In the genomic region with DNA sequence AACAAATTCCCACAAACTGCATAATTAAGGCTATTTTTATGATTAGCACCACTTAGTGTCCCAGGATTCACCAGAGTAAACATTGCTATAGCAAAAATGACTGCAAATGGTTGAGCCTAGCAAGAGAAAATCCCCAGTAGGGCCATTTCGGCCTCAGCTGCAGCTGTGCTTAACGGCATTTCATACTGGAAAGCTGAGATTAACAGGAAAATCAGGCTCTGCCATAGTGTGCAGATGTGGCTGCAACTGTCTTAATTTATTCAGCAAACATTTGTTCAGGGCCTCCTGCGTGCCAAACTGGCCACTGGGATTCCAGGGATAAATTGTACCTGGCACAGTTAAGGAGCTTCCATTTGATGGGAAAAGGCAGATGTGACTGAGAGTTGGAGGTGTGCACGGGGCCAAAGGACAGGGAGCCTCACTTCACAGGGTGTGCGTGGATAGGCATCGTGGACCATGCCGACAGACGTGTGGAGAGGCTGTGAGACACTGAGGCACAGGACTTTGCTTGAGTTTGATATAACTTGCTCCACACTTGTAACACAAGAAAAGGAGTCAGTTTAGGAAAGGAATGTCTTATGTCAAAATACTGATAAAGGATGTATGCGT, we compare ENCODE assay signal across 21 mouse cellular contexts.
DNase-seq lines count a peak whose midpoint lies in the region; ATAC-seq lines count a peak whose summit lies in the region.
"Had no signal": no experiment of that assay in that cellular context is flagged by ENCODE, and none has a peak within 500 bp of the region (broad histone marks: within the 10 kb centered on the region; RNA-seq: fewer than 3 reads in every experiment).

No protein-coding gene starts in this region.

- H3K27ac ChIP-seq in hindbrain, embryonic 14.5 days = no peak overlapping the region
- H3K27ac ChIP-seq in limb, embryonic 10.5 days = 0 out of 2 replicates have a peak overlapping the region, but pooled peaks have one; percentile 28
- H3K27ac ChIP-seq in neural tube, embryonic 12.5 days = no peak overlapping the region
- H3K27ac ChIP-seq: embryonic facial prominence, embryonic 13.5 days; heart, embryonic 10.5 days had no signal

- H3K4me1 ChIP-seq in hindbrain, embryonic 14.5 days (replicated peaks; ENCODE audit: control insufficient read depth, insufficient read depth, low read length) = 0 out of 2 replicates have a peak, but pooled peaks cover 8% of the 10 kb centered on the region
- H3K4me1 ChIP-seq in limb, embryonic 10.5 days = peaks cover 63% of the 10 kb centered on the region
- H3K4me1 ChIP-seq in neural tube, embryonic 12.5 days = peaks cover 13% of the 10 kb centered on the region; the same call in 1 of the 2 replicates
- H3K4me1 ChIP-seq: embryonic facial prominence, embryonic 13.5 days had no signal

- no peak overlapping the region for H3K4me3 ChIP-seq in hindbrain, embryonic 14.5 days (replicated peaks; ENCODE audit: low read length)
- H3K4me3 ChIP-seq in limb, embryonic 10.5 days = no peak overlapping the region
- no peak overlapping the region for H3K4me3 ChIP-seq in neural tube, embryonic 12.5 days
- H3K4me3 ChIP-seq: embryonic facial prominence, embryonic 13.5 days; gastrocnemius, adult 2 months; heart, embryonic 10.5 days had no signal

- no peak overlapping the region for H3K4me2 ChIP-seq in hindbrain, embryonic 14.5 days (replicated peaks)
- H3K4me2 ChIP-seq in neural tube, embryonic 12.5 days (replicated peaks) = no peak overlapping the region
- H3K4me2 ChIP-seq: embryonic facial prominence, embryonic 13.5 days had no signal

- H3K27me3 ChIP-seq in hindbrain, embryonic 14.5 days (ENCODE audit: control insufficient read depth, insufficient read depth, low read length) = no peaks in the 10 kb centered on the region
- no peaks in the 10 kb centered on the region for H3K27me3 ChIP-seq in limb, embryonic 10.5 days (ENCODE audit: low read depth, poor library complexity, severe bottlenecking)
- no peaks in the 10 kb centered on the region for H3K27me3 ChIP-seq in neural tube, embryonic 12.5 days (replicated peaks)
- H3K27me3 ChIP-seq: embryonic facial prominence, embryonic 13.5 days had no signal

- no peak overlapping the region for H3K9ac ChIP-seq in hindbrain, embryonic 14.5 days
- H3K9ac ChIP-seq in neural tube, embryonic 12.5 days = no peak overlapping the region
- H3K9ac ChIP-seq: embryonic facial prominence, embryonic 13.5 days had no signal

- ATAC-seq in hindbrain, embryonic 14.5 days (ENCODE audit: low FRiP score) = peak; percentile 81
- peak; percentile 33; the same call in 1 of the 2 replicates for ATAC-seq in neural tube, embryonic 12.5 days (ENCODE audit: low FRiP score, low read depth)
- ATAC-seq: forebrain, embryonic 16.5 days; inflammation-experienced regulatory T-cells, adult 6 months; lung, postnatal 0 days had no signal

- WGBS in hindbrain, embryonic 14.5 days = 65% methylated on average over 9 of the region's 9 CpGs
- 88% methylated on average over 9 of the region's 9 CpGs for WGBS in limb, embryonic 10.5 days
- WGBS in neural tube, embryonic 12.5 days = 75% methylated on average over 9 of the region's 9 CpGs

- DNase-seq in gastrocnemius, postnatal 25 days = peak; percentile 25
- DNase-seq in gastrocnemius, adult 18-20 months (ENCODE audit: low spot score) = no peak
- no peak for DNase-seq in hindbrain, embryonic 14.5 days (ENCODE audit: low spot score)
- no peak for DNase-seq in limb, embryonic 10.5 days (ENCODE audit: low spot score)
- no peak for DNase-seq in B cell, adult 2 months
- DNase-seq in cerebellum, adult 11-12 months = no peak
- DNase-seq: cerebellum, adult 8-10 months; gastrocnemius, adult 2 months; heart, postnatal 10 days; kidney, adult 2 months; kidney, postnatal 10 days; liver; right cerebral cortex, postnatal 14 days; spleen, adult 18-20 months; thymus, postnatal 4 days had no signal

- H3K36me3 ChIP-seq in hindbrain, embryonic 14.5 days (replicated peaks; ENCODE audit: control insufficient read depth, insufficient read depth) = no peaks in the 10 kb centered on the region
- no peaks in the 10 kb centered on the region for H3K36me3 ChIP-seq in limb, embryonic 10.5 days
- no peaks in the 10 kb centered on the region for H3K36me3 ChIP-seq in neural tube, embryonic 12.5 days
- H3K36me3 ChIP-seq: embryonic facial prominence, embryonic 13.5 days; heart, embryonic 10.5 days had no signal

- no peaks in the 10 kb centered on the region for H3K9me3 ChIP-seq in hindbrain, embryonic 14.5 days (ENCODE audit: control insufficient read depth, low read length)
- H3K9me3 ChIP-seq in limb, embryonic 10.5 days (replicated peaks) = no peaks in the 10 kb centered on the region
- no peaks in the 10 kb centered on the region for H3K9me3 ChIP-seq in neural tube, embryonic 12.5 days
- H3K9me3 ChIP-seq: embryonic facial prominence, embryonic 13.5 days; heart, embryonic 10.5 days had no signal
